Mouse (Mus musculus) hindbrain, embryonic 16.5 days (tissue): ENCODE results near the gene Sgpp2. TPM values are rescaled to one million over a fixed set of nuclear protein-coding genes. Genes with fewer than 3 reads are reported as not detected.

Source experiments
- ATAC-seq: fragments of 200-750 bp; cut with Nextera tagmentation; 2 replicates; pipeline ENCODE4 v1.8.0; 2017; ENCODE audit warnings: moderate TSS enrichment, moderate library complexity
- H3K27ac ChIP-seq: fragments of 300-500 bp; sonication (generic); 2 replicates; pipeline ENCODE4 v1.5.1; 2014; ENCODE audit warnings: low read depth, mild to moderate bottlenecking, control low read depth, low read length, moderate library complexity
- H3K27me3 ChIP-seq: fragments of 300-500 bp; sonication (generic); replicated peaks from 2 replicates; pipeline ENCODE4 v1.6.1; 2014; ENCODE audit warnings: low read length; ENCODE audit not compliant: control insufficient read depth, insufficient read depth
- H3K36me3 ChIP-seq: fragments of 300-500 bp; sonication (generic); 2 replicates; pipeline ENCODE4 v1.6.1; 2014; ENCODE audit warnings: mild to moderate bottlenecking, low read length, moderate library complexity, mixed read lengths; ENCODE audit not compliant: control insufficient read depth, insufficient read depth
- H3K4me1 ChIP-seq: fragments of 300-500 bp; sonication (generic); 2 replicates; pipeline ENCODE4 v1.6.1; 2014; ENCODE audit warnings: low read depth, low read length; ENCODE audit not compliant: control insufficient read depth, insufficient read depth
- H3K4me2 ChIP-seq: fragments of 300-500 bp; sonication (generic); 2 replicates; pipeline ENCODE4 v1.6.1; 2014; ENCODE audit warnings: mild to moderate bottlenecking, low read length, control low read depth, moderate library complexity
- H3K4me3 ChIP-seq: fragments of 300-500 bp; sonication (generic); 2 replicates; pipeline ENCODE4 v1.5.1; 2014; ENCODE audit warnings: mild to moderate bottlenecking, low read length, control low read depth, moderate library complexity
- H3K9ac ChIP-seq: fragments of 300-500 bp; sonication (generic); 2 replicates; pipeline ENCODE4 v1.6.1; 2014; ENCODE audit warnings: low read depth, mild to moderate bottlenecking, control low read depth, low read length, moderate library complexity
- H3K9me3 ChIP-seq: fragments of 300-500 bp; sonication (generic); 2 replicates; pipeline ENCODE4 v1.6.1; 2014; ENCODE audit warnings: mild to moderate bottlenecking, low read length, moderate library complexity; ENCODE audit not compliant: control insufficient read depth
- WGBS: fragments of 180-500 bp; shearing (Covaris S2); extraction: QIAGEN DNeasy Blood & Tissue Kit; methylation state at CpG from one replicate; pipeline ENCODE4 v1.1.7; 2014; 5-methylcytosine and 5-hydroxymethylcytosine counted together
- polyA plus RNA-seq: library from polyadenylated mRNA; unstranded; fragments of >200 nt; fragmentation: Nextera tagmentation; extraction: Ambion mirVana; gene quantifications from 2 replicates; pipeline ENCODE4 v1.2.1, GENCODE M21; 2015

The Sgpp2 gene
- polyA plus RNA-seq, 1 experiment from 2014 or later = 2.7 TPM

GRCm38 (mm10) chr1:78443056-78443455 lies 132.9 kb downstream of the Sgpp2 start:
- Histone ChIP-seq H3K4me1 (no peaks in the 10 kb centered on the region), H3K27me3 (no peaks in the 10 kb centered on the region), H3K4me3 (no peak overlapping the region), H3K9ac (no peak overlapping the region), H3K9me3 (no peaks in the 10 kb centered on the region), H3K4me2 (no peak overlapping the region), H3K36me3 (0 out of 2 replicates have a peak, but pooled peaks cover 3% of the 10 kb centered on the region), H3K27ac (no peak overlapping the region)
- ATAC-seq = no peak
- WGBS = 90% methylated on average over 7 of the region's 7 CpGs

GRCm38 (mm10) chr1:78446232-78446631 lies 136.1 kb downstream of the Sgpp2 start:
- H3K36me3 ChIP-seq = peaks cover 10% of the 10 kb centered on the region; the same call in 1 of the 2 replicates
- no peak for ATAC-seq
- H3K4me1 ChIP-seq = no peaks in the 10 kb centered on the region
- no peak overlapping the region for H3K27ac ChIP-seq
- 88% methylated on average over 8 of the region's 8 CpGs for WGBS
- H3K4me3 ChIP-seq = no peak overlapping the region
- no peaks in the 10 kb centered on the region for H3K9me3 ChIP-seq
- H3K27me3 ChIP-seq = no peaks in the 10 kb centered on the region
- no peak overlapping the region for H3K9ac ChIP-seq
- no peak overlapping the region for H3K4me2 ChIP-seq

- no peak for ATAC-seq
- Histone ChIP-seq H3K36me3 (peaks cover 10% of the 10 kb centered on the region; the same call in 1 of the 2 replicates), H3K27ac (no peak overlapping the region), H3K27me3 (no peaks in the 10 kb centered on the region), H3K9ac (no peak overlapping the region), H3K4me1 (no peaks in the 10 kb centered on the region), H3K4me3 (no peak overlapping the region), H3K9me3 (no peaks in the 10 kb centered on the region), H3K4me2 (no peak overlapping the region)
- 93% methylated on average over 6 of the region's 6 CpGs for WGBS
These were observed 136.6 kb downstream of the Sgpp2 start for GRCm38 (mm10) chr1:78446742-78447141.

- no peak for ATAC-seq
- Histone ChIP-seq H3K4me2 (no peak overlapping the region), H3K9me3 (no peaks in the 10 kb centered on the region), H3K36me3 (peaks cover 8% of the 10 kb centered on the region; the same call in 1 of the 2 replicates), H3K4me1 (no peaks in the 10 kb centered on the region), H3K27ac (no peak overlapping the region), H3K4me3 (no peak overlapping the region), H3K9ac (no peak overlapping the region), H3K27me3 (no peaks in the 10 kb centered on the region)
- 72% methylated on average over 1 of the region's 1 CpGs for WGBS
These were observed 137.9 kb downstream of the Sgpp2 start for GRCm38 (mm10) chr1:78448091-78448490.

- H3K27ac ChIP-seq = no peak overlapping the region
- H3K4me1 ChIP-seq = no peaks in the 10 kb centered on the region
- 72% methylated on average over 12 of the region's 12 CpGs for WGBS
- H3K36me3 ChIP-seq = peaks cover 19% of the 10 kb centered on the region
- H3K9me3 ChIP-seq = no peaks in the 10 kb centered on the region
- H3K4me2 ChIP-seq = no peak overlapping the region
- no peak overlapping the region for H3K9ac ChIP-seq
- H3K4me3 ChIP-seq = no peak overlapping the region
- H3K27me3 ChIP-seq = no peaks in the 10 kb centered on the region
- ATAC-seq = peak; percentile 70; the same call in 1 of the 2 replicates
These were observed 141.1 kb downstream of the Sgpp2 start for GRCm38 (mm10) chr1:78451070-78451854.

GRCm38 (mm10) chr1:78452544-78452943 lies 142.4 kb downstream of the Sgpp2 start:
- no peak overlapping the region for H3K9ac ChIP-seq
- WGBS = 91% methylated on average over 6 of the region's 6 CpGs
- peaks cover 19% of the 10 kb centered on the region for H3K36me3 ChIP-seq

GRCm38 (mm10) chr1:78453886-78454285 lies 143.7 kb downstream of the Sgpp2 start:
- H3K27me3 ChIP-seq = no peaks in the 10 kb centered on the region
- H3K27ac ChIP-seq = no peak overlapping the region
- H3K4me2 ChIP-seq = no peak overlapping the region
- WGBS = 89% methylated on average over 8 of the region's 8 CpGs
- H3K9me3 ChIP-seq = no peaks in the 10 kb centered on the region
- no peaks in the 10 kb centered on the region for H3K4me1 ChIP-seq
- H3K9ac ChIP-seq = no peak overlapping the region
- ATAC-seq = no peak
- peaks cover 19% of the 10 kb centered on the region for H3K36me3 ChIP-seq
- no peak overlapping the region for H3K4me3 ChIP-seq

More at GRCm38 (mm10) chr1:78452544-78452943, 142.4 kb downstream of the Sgpp2 start:
- Histone ChIP-seq H3K4me2 (no peak overlapping the region), H3K9me3 (no peaks in the 10 kb centered on the region), H3K4me3 (no peak overlapping the region), H3K27me3 (no peaks in the 10 kb centered on the region), H3K27ac (no peak overlapping the region), H3K4me1 (no peaks in the 10 kb centered on the region)
- no peak for ATAC-seq

GRCm38 (mm10) chr1:78454659-78455058 lies 144.5 kb downstream of the Sgpp2 start:
- peaks cover 19% of the 10 kb centered on the region; the same call in 1 of the 2 replicates for H3K36me3 ChIP-seq
- no peak overlapping the region for H3K27ac ChIP-seq
- H3K27me3 ChIP-seq = no peaks in the 10 kb centered on the region
- H3K9ac ChIP-seq = no peak overlapping the region
- peak; percentile 45; the same call in 1 of the 2 replicates for ATAC-seq
- no peak overlapping the region for H3K4me3 ChIP-seq
- no peaks in the 10 kb centered on the region for H3K4me1 ChIP-seq
- 27% methylated on average over 7 of the region's 7 CpGs for WGBS
- no peaks in the 10 kb centered on the region for H3K9me3 ChIP-seq
- no peak overlapping the region for H3K4me2 ChIP-seq
